ENCODE assay signal across 10 mouse cellular contexts in genomic region chr2:68572340-68572739, GRCm38 (mm10). TPM values are rescaled to one million over a fixed set of nuclear protein-coding genes. Genes with fewer than 3 reads are reported as not detected.
DNase-seq lines count a peak whose midpoint lies in the region; ATAC-seq and TF ChIP-seq lines count a peak whose summit lies in the region.
"Had no signal": no experiment of that assay in that cellular context is flagged by ENCODE, and none has a peak within 500 bp of the region (broad histone marks: within the 10 kb centered on the region; RNA-seq: fewer than 3 reads in every experiment).

No protein-coding gene starts in this region.

- TF ChIP-seq CTCF in gastrocnemius, adult 2 months (IDR thresholded peaks at IDR 0.05): peak; percentile 21; the same call in 1 of the 2 replicates
- TF ChIP-seq CTCF in midbrain, postnatal 0 days (IDR thresholded peaks at IDR 0.05): peak; percentile 40

- H3K27ac ChIP-seq in gastrocnemius, adult 2 months: no peak overlapping the region
- no peak overlapping the region for H3K27ac ChIP-seq in midbrain, postnatal 0 days (ENCODE audit: low read depth, low read length)
- H3K27ac ChIP-seq in midbrain, embryonic 13.5 days: no peak overlapping the region
- H3K27ac ChIP-seq in forebrain, embryonic 16.5 days (ENCODE audit: low read length): no peak overlapping the region
- H3K27ac ChIP-seq: hindbrain, embryonic 15.5 days; neural tube, embryonic 13.5 days had no signal

- no peak overlapping the region for H3K4me3 ChIP-seq in gastrocnemius, adult 2 months
- no peak overlapping the region for H3K4me3 ChIP-seq in midbrain, postnatal 0 days (ENCODE audit: low read depth, low read length)
- H3K4me3 ChIP-seq in midbrain, embryonic 13.5 days (replicated peaks): no peak overlapping the region
- no peak overlapping the region for H3K4me3 ChIP-seq in forebrain, embryonic 16.5 days (replicated peaks; ENCODE audit: low read length)
- H3K4me3 ChIP-seq: hindbrain, embryonic 15.5 days; neural tube, embryonic 13.5 days had no signal

- ATAC-seq in midbrain, postnatal 0 days (ENCODE audit: low FRiP score): no peak
- ATAC-seq in midbrain, embryonic 13.5 days: no peak
- peak; percentile 63 for ATAC-seq in common myeloid progenitor, adult 5-6 weeks (replicated peaks; ENCODE audit: low read depth, poor library complexity, severe bottlenecking)
- ATAC-seq in forebrain, embryonic 16.5 days: no peak

- intact Hi-C loops in gastrocnemius, adult 2 months (cut with DNase I): no loop called here
- intact Hi-C loops in gastrocnemius, postnatal 14 days (cut with DNase I; ENCODE audit: low total_unique reads): no loop called here

- H3K4me1 ChIP-seq in midbrain, postnatal 0 days (ENCODE audit: insufficient read depth, low read length): no peaks in the 10 kb centered on the region
- no peaks in the 10 kb centered on the region for H3K4me1 ChIP-seq in midbrain, embryonic 13.5 days (replicated peaks)
- no peaks in the 10 kb centered on the region for H3K4me1 ChIP-seq in forebrain, embryonic 16.5 days (replicated peaks; ENCODE audit: control insufficient read depth, insufficient read depth, low read length)
- H3K4me1 ChIP-seq: hindbrain, embryonic 15.5 days; neural tube, embryonic 13.5 days had no signal

- H3K9ac ChIP-seq in midbrain, postnatal 0 days (replicated peaks; ENCODE audit: low read length, poor library complexity, severe bottlenecking): no peak overlapping the region
- H3K9ac ChIP-seq in midbrain, embryonic 13.5 days (replicated peaks): no peak overlapping the region
- H3K9ac ChIP-seq in forebrain, embryonic 16.5 days (replicated peaks; ENCODE audit: low read depth, low read length): no peak overlapping the region
- H3K9ac ChIP-seq: hindbrain, embryonic 15.5 days; neural tube, embryonic 13.5 days had no signal

- H3K9me3 ChIP-seq in midbrain, postnatal 0 days (ENCODE audit: low read length): no peaks in the 10 kb centered on the region
- no peaks in the 10 kb centered on the region for H3K9me3 ChIP-seq in midbrain, embryonic 13.5 days
- H3K9me3 ChIP-seq in forebrain, embryonic 16.5 days (ENCODE audit: control insufficient read depth, low read length): no peaks in the 10 kb centered on the region
- H3K9me3 ChIP-seq: hindbrain, embryonic 15.5 days; neural tube, embryonic 13.5 days had no signal

- H3K4me2 ChIP-seq in midbrain, postnatal 0 days (ENCODE audit: low read depth, low read length, poor library complexity, severe bottlenecking): no peak overlapping the region
- H3K4me2 ChIP-seq in midbrain, embryonic 13.5 days (replicated peaks): no peak overlapping the region
- H3K4me2 ChIP-seq in forebrain, embryonic 16.5 days (ENCODE audit: low read length): no peak overlapping the region
- H3K4me2 ChIP-seq: hindbrain, embryonic 15.5 days; neural tube, embryonic 13.5 days had no signal

- 37% methylated on average over 4 of the region's 4 CpGs for WGBS in midbrain, postnatal 0 days
- 31% methylated on average over 4 of the region's 4 CpGs for WGBS in midbrain, embryonic 13.5 days
- 23% methylated on average over 4 of the region's 4 CpGs for WGBS in forebrain, embryonic 16.5 days

- no peak for DNase-seq in gastrocnemius, adult 2 months
- no peak for DNase-seq in gastrocnemius, postnatal 14 days
- DNase-seq in midbrain, postnatal 0 days (ENCODE audit: low spot score): peak; percentile 24
- peak; percentile 41 for DNase-seq in retina, postnatal 1 day
- no peak for DNase-seq in urinary bladder, postnatal 10 days (ENCODE audit: low spot score)

- no peaks in the 10 kb centered on the region for H3K36me3 ChIP-seq in midbrain, postnatal 0 days (ENCODE audit: insufficient read depth, low read length)
- H3K36me3 ChIP-seq in midbrain, embryonic 13.5 days: no peaks in the 10 kb centered on the region
- no peaks in the 10 kb centered on the region for H3K36me3 ChIP-seq in forebrain, embryonic 16.5 days (ENCODE audit: control insufficient read depth, insufficient read depth)
- H3K36me3 ChIP-seq: hindbrain, embryonic 15.5 days; neural tube, embryonic 13.5 days had no signal

- H3K27me3 ChIP-seq in midbrain, postnatal 0 days (ENCODE audit: insufficient read depth, low read length): no peaks in the 10 kb centered on the region
- no peaks in the 10 kb centered on the region for H3K27me3 ChIP-seq in midbrain, embryonic 13.5 days
- no peaks in the 10 kb centered on the region for H3K27me3 ChIP-seq in forebrain, embryonic 16.5 days (replicated peaks; ENCODE audit: control insufficient read depth, insufficient read depth, low read length)
- H3K27me3 ChIP-seq: hindbrain, embryonic 15.5 days; neural tube, embryonic 13.5 days had no signal

RNA-seq across cellular contexts. Expression of gene 4933409G03Rik, which starts 9.9 kb away (rescaled TPM):
- not detected for total RNA-seq in gastrocnemius, adult 2 months (2021)
- not detected for total RNA-seq in gastrocnemius, postnatal 14 days (2021)
- not detected in 2 replicates for total RNA-seq in midbrain, postnatal 0 days (2014; rRNA removed)
- not detected in 2 replicates for polyA plus RNA-seq in midbrain, postnatal 0 days (2015; fragmentation: Nextera tagmentation; extraction: Ambion mirVana)
- not detected in 2 replicates for polyA plus RNA-seq in midbrain, embryonic 13.5 days (2015; fragmentation: Nextera tagmentation; extraction: Ambion mirVana)
- not detected in 2 replicates for total RNA-seq in common myeloid progenitor, adult 5-6 weeks (2017)
- not detected in 2 replicates for polyA plus RNA-seq in forebrain, embryonic 16.5 days (2015; fragmentation: Nextera tagmentation; extraction: Ambion mirVana)
- polyA plus RNA-seq: hindbrain, embryonic 15.5 days; neural tube, embryonic 13.5 days had no signal

Comparison
In these comparisons a context has a peak if more than half of its experiments do, and no peak if none do; other contexts are left out.
1. DNase-seq: peak in midbrain, postnatal 0 days (single experiment) and retina, postnatal 1 day (single experiment); none in gastrocnemius, adult 2 months (single experiment), gastrocnemius, postnatal 14 days (single experiment) and urinary bladder, postnatal 10 days (single experiment).